Mouse (Mus musculus) forebrain, embryonic 14.5 days (tissue): ENCODE measurements around the gene Itfg2. TPM values are rescaled to one million over a fixed set of nuclear protein-coding genes. Genes with fewer than 3 reads are reported as not detected.

Source experiments
- ATAC-seq: fragments of 200-750 bp; cut with Nextera tagmentation; 2 replicates; pipeline ENCODE4 v1.8.0; 2017; ENCODE audit warnings: mild to moderate bottlenecking, moderate library complexity
- DNase-seq: peaks from one replicate; pipeline ENCODE4 v3.0.0-alpha.2; 2015; ENCODE audit warnings: low spot score
- H3K27ac ChIP-seq: fragments of 300-500 bp; sonication (generic); 2 replicates; pipeline ENCODE4 v1.5.1; 2014; ENCODE audit warnings: low read depth, mild to moderate bottlenecking, control low read depth, low read length, moderate library complexity
- H3K27me3 ChIP-seq: fragments of 300-500 bp; sonication (generic); replicated peaks from 2 replicates; pipeline ENCODE4 v1.6.1; 2014; ENCODE audit warnings: low read length, control low read depth, mixed read lengths; ENCODE audit not compliant: control insufficient read depth, insufficient read depth
- H3K36me3 ChIP-seq: fragments of 300-500 bp; sonication (generic); 2 replicates; pipeline ENCODE4 v1.6.1; 2014; ENCODE audit warnings: low read length, control low read depth; ENCODE audit not compliant: control insufficient read depth, insufficient read depth
- H3K4me1 ChIP-seq: fragments of 300-500 bp; sonication (generic); 2 replicates; pipeline ENCODE4 v1.6.1; 2014; ENCODE audit warnings: antibody characterized with exemption, low read length, control low read depth; ENCODE audit not compliant: control insufficient read depth, insufficient read depth
- H3K4me2 ChIP-seq: fragments of 300-500 bp; sonication (generic); 2 replicates; pipeline ENCODE4 v1.6.1; 2014; ENCODE audit warnings: mild to moderate bottlenecking, control low read depth, low read length
- H3K4me3 ChIP-seq: fragments of 300-500 bp; sonication (generic); 2 replicates; pipeline ENCODE4 v1.5.1; 2014; ENCODE audit warnings: low read depth, low read length, control low read depth
- H3K9ac ChIP-seq: fragments of 300-500 bp; sonication (generic); 2 replicates; pipeline ENCODE4 v1.6.1; 2014; ENCODE audit warnings: mild to moderate bottlenecking, low read length, control low read depth, moderate library complexity
- H3K9me3 ChIP-seq: fragments of 300-500 bp; sonication (generic); replicated peaks from 2 replicates; pipeline ENCODE4 v1.6.1; 2016; ENCODE audit warnings: low read length, control low read depth, mixed read lengths; ENCODE audit not compliant: control insufficient read depth
- WGBS: fragments of 180-500 bp; shearing (Covaris S2); extraction: QIAGEN DNeasy Blood & Tissue Kit; methylation state at CpG from one replicate; pipeline ENCODE4 v1.1.7; 2014; 5-methylcytosine and 5-hydroxymethylcytosine counted together
- polyA plus RNA-seq: library from polyadenylated mRNA; unstranded; fragments of >200 nt; fragmentation: Nextera tagmentation; extraction: Ambion mirVana; gene quantifications from 2 replicates; pipeline ENCODE4 v1.2.1, GENCODE M21; 2014

Gene Itfg2
- polyA plus RNA-seq, 1 experiment from 2014 or later = 28.0 TPM

- H3K4me2 ChIP-seq = peak within 1 kb of the TSS; percentile 90
- no peaks in the 10 kb centered on the region for H3K27me3 ChIP-seq
- peaks cover 12% of the 10 kb centered on the region for H3K4me1 ChIP-seq
- peak within 1 kb of the TSS; percentile 88 for H3K4me3 ChIP-seq
- peak; percentile 92 for DNase-seq
- H3K36me3 ChIP-seq = peaks cover 34% of the 10 kb centered on the region
- no peaks in the 10 kb centered on the region for H3K9me3 ChIP-seq
- peak within 1 kb of the TSS; percentile 91 for H3K27ac ChIP-seq
- peak within 1 kb of the TSS; percentile 93 for H3K9ac ChIP-seq
- ATAC-seq = peak; percentile 90
- WGBS = under 1% methylated on average over 72 of the region's 76 CpGs
Measured at GRCm38 (mm10) chr6:128362381-128363006, 62.2 kb downstream of the Itfg2 start, which contains the start of the genes Rhno1 and Foxm1. Gene Rhno1, minus strand, starts transcription at chr6:128362911. Gene Foxm1, plus strand, starts transcription at chr6:128362967.

- Histone ChIP-seq H3K4me1 (peaks cover 12% of the 10 kb centered on the region), H3K36me3 (peaks cover 37% of the 10 kb centered on the region), H3K9ac (peak overlapping the region; percentile 93), H3K4me3 (peak overlapping the region; percentile 88), H3K9me3 (no peaks in the 10 kb centered on the region), H3K27ac (peak overlapping the region; percentile 91), H3K27me3 (no peaks in the 10 kb centered on the region), H3K4me2 (peak overlapping the region; percentile 90)
- WGBS = 13% methylated on average over 9 of the region's 9 CpGs
- no peak for ATAC-seq
- DNase-seq = peak; percentile 14
Measured at GRCm38 (mm10) chr6:128361901-128362300, 62.8 kb downstream of the Itfg2 start.

Other genes starting within 250 kb of the Itfg2 start
- gene Tead4, start 124.1 kb downstream of the Itfg2 start, polyA plus RNA-seq = 0.18 and 0.37 TPM in 2 replicates
- 10.4 and 11.5 TPM in 2 replicates for gene Tulp3, start 69.1 kb downstream of the Itfg2 start, polyA plus RNA-seq
- 128 and 131 TPM in 2 replicates for gene Rhno1, start 62.0 kb downstream of the Itfg2 start, polyA plus RNA-seq
- 18.4 and 21.5 TPM in 2 replicates for gene Foxm1, start 62.0 kb downstream of the Itfg2 start, polyA plus RNA-seq
- 0.32 and 0.61 TPM in 2 replicates for gene Tex52, start 49.5 kb downstream of the Itfg2 start, polyA plus RNA-seq
- not detected in 2 replicates for gene Gm44596, start 49.4 kb downstream of the Itfg2 start, polyA plus RNA-seq
- gene Nrip2, start 25.6 kb downstream of the Itfg2 start, polyA plus RNA-seq = 4.7 TPM in 2 replicates
- gene Fkbp4, start 13.7 kb upstream of the Itfg2 start, polyA plus RNA-seq = 366 and 400 TPM in 2 replicates
- not detected in 2 replicates for gene Pzp, start 101.8 kb upstream of the Itfg2 start, polyA plus RNA-seq
- 2.8 and 3.3 TPM in 2 replicates for gene A2ml1, start 156.7 kb upstream of the Itfg2 start, polyA plus RNA-seq
- gene Klrb1a, start 198.6 kb upstream of the Itfg2 start, polyA plus RNA-seq = not detected in 2 replicates
- gene Clec2h, start 237.5 kb upstream of the Itfg2 start, polyA plus RNA-seq = not detected in 2 replicates